Mouse (Mus musculus) kidney, adult 2 months (tissue): ENCODE measurements around the gene Tas2r126. TPM values are rescaled to one million over a fixed set of nuclear protein-coding genes. Genes with fewer than 3 reads are reported as not detected.
"Not testable (repeated sequence)": the region's sequence is repeated elsewhere in the genome, so short reads cannot be mapped to it uniquely, and the experiment has no call there.

ENCODE experiments used
- DNase-seq: peaks from one replicate; pipeline ENCODE4 v3.0.0; 2021
- H3K27ac ChIP-seq: fragments of 200-500 bp; 2 replicates; pipeline ENCODE4 v1.5.1; 2012; ENCODE audit warnings: low read depth, low read length, control low read depth, inconsistent platforms; ENCODE audit not compliant: insufficient read depth
- H3K27me3 ChIP-seq: fragments of 200-500 bp; replicated peaks from 2 replicates; pipeline ENCODE4 v1.6.1; 2012; ENCODE audit warnings: mild to moderate bottlenecking, moderate library complexity, low read length, inconsistent platforms; ENCODE audit not compliant: control insufficient read depth, insufficient read depth
- H3K36me3 ChIP-seq: fragments of 200-500 bp; 2 replicates; pipeline ENCODE4 v1.6.1; 2012; ENCODE audit warnings: mild to moderate bottlenecking, moderate library complexity, low read length, inconsistent platforms; ENCODE audit not compliant: control insufficient read depth, insufficient read depth
- H3K4me1 ChIP-seq: fragments of 200-500 bp; 2 replicates; pipeline ENCODE4 v1.6.1; 2011; ENCODE audit warnings: low read length; ENCODE audit not compliant: control insufficient read depth, insufficient read depth
- H3K4me3 ChIP-seq: fragments of 200-500 bp; 2 replicates; pipeline ENCODE4 v1.5.1; 2011; ENCODE audit warnings: mild to moderate bottlenecking, low read depth, low read length, control low read depth; ENCODE audit not compliant: insufficient read depth
- CTCF ChIP-seq: fragments of 200-500 bp; conservative IDR thresholded peaks from 2 replicates; pipeline ENCODE4 v1.5.1; 2011; ENCODE audit warnings: low read depth, mild to moderate bottlenecking, control low read depth, low read length, moderate library complexity, mixed read lengths; ENCODE audit not compliant: insufficient read depth, insufficient read length
- POLR2A ChIP-seq: fragments of 200-500 bp; IDR thresholded peaks from one replicate; pipeline ENCODE4 v1.6.1; 2011; ENCODE audit warnings: low read depth, low read length, control low read depth
- WGBS: fragments of 180-500 bp; shearing (Covaris S2); methylation state at CpG from one replicate; pipeline ENCODE4 v1.1.7; 2018; 5-methylcytosine and 5-hydroxymethylcytosine counted together
- polyA plus RNA-seq: library from polyadenylated mRNA; depleted of rRNA; stranded (reverse); fragments of >200 nt; gene quantifications from 2 replicates; pipeline ENCODE4 v1.2.3, GENCODE M21; 2012

Gene Tas2r126
- polyA plus RNA-seq, 1 experiment: not detected

GRCm38 (mm10) chr6:42435490-42435889, 1.2 kb downstream of the Tas2r126 start:
- no peak overlapping the region for H3K4me3 ChIP-seq
- H3K36me3 ChIP-seq: no peaks in the 10 kb centered on the region
- H3K27ac ChIP-seq: no peak overlapping the region
- H3K4me1 ChIP-seq: no peaks in the 10 kb centered on the region
- H3K27me3 ChIP-seq: no peaks in the 10 kb centered on the region
- TF ChIP-seq CTCF: no peak
- no peak for TF ChIP-seq POLR2A
- DNase-seq: no peak
- 77% methylated on average over 2 of the region's 2 CpGs for WGBS

GRCm38 (mm10) chr6:42441395-42441794, 7.1 kb downstream of the Tas2r126 start:
- 59% methylated on average over 2 of the region's 2 CpGs for WGBS
- Histone ChIP-seq H3K36me3 (no peaks in the 10 kb centered on the region), H3K27me3 (no peaks in the 10 kb centered on the region), H3K4me1 (no peaks in the 10 kb centered on the region), H3K27ac (no peak overlapping the region), H3K4me3 (no peak overlapping the region)
- TF ChIP-seq POLR2A (no peak), CTCF (no peak)
- no peak for DNase-seq

GRCm38 (mm10) chr6:42444491-42444890, 10.2 kb downstream of the Tas2r126 start:
- Histone ChIP-seq H3K4me1 (no peaks in the 10 kb centered on the region), H3K36me3 (no peaks in the 10 kb centered on the region), H3K4me3 (no peak overlapping the region), H3K27ac (no peak overlapping the region), H3K27me3 (no peaks in the 10 kb centered on the region)
- TF ChIP-seq CTCF: no peak
- no peak for TF ChIP-seq POLR2A
- no peak for DNase-seq
- 75% methylated on average over 2 of the region's 2 CpGs for WGBS

GRCm38 (mm10) chr6:42447381-42447780, 13.0 kb downstream of the Tas2r126 start:
- TF ChIP-seq CTCF (no peak), POLR2A (no peak)
- Histone ChIP-seq H3K27ac (no peak overlapping the region), H3K27me3 (no peaks in the 10 kb centered on the region), H3K4me1 (no peaks in the 10 kb centered on the region), H3K36me3 (no peaks in the 10 kb centered on the region), H3K4me3 (no peak overlapping the region)
- no peak for DNase-seq
- WGBS: 69% methylated on average over 2 of the region's 2 CpGs

GRCm38 (mm10) chr6:42465096-42465495, 30.8 kb downstream of the Tas2r126 start, which contains the start of gene Olfr458:
Gene Olfr458, minus strand, starts transcription at chr6:42465196.
- Histone ChIP-seq H3K27ac (no peak within 1 kb of the TSS), H3K4me3 (no peak within 1 kb of the TSS), H3K27me3 (no peaks in the 10 kb centered on the region), H3K4me1 (no peaks in the 10 kb centered on the region), H3K36me3 (no peaks in the 10 kb centered on the region)
- 70% methylated on average over 1 of the region's 1 CpGs for WGBS
- TF ChIP-seq CTCF: no peak
- TF ChIP-seq POLR2A: no peak
- DNase-seq: no peak

GRCm38 (mm10) chr6:42470542-42470941, 36.2 kb downstream of the Tas2r126 start:
- no peak for DNase-seq
- Histone ChIP-seq H3K4me1 (no peaks in the 10 kb centered on the region), H3K27ac (no peak overlapping the region), H3K4me3 (no peak overlapping the region), H3K27me3 (no peaks in the 10 kb centered on the region), H3K36me3 (no peaks in the 10 kb centered on the region)
- no peak for TF ChIP-seq CTCF
- TF ChIP-seq POLR2A: no peak
- 68% methylated on average over 4 of the region's 4 CpGs for WGBS

- H3K4me1 ChIP-seq, H3K27me3 ChIP-seq, H3K36me3 ChIP-seq, H3K27ac ChIP-seq, H3K4me3 ChIP-seq, DNase-seq: not testable (repeated sequence)
- 97% methylated on average over 4 of the region's 4 CpGs for WGBS
These were observed 37.0 kb downstream of the Tas2r126 start for GRCm38 (mm10) chr6:42471298-42471697.

- TF ChIP-seq POLR2A (no peak), CTCF (no peak)
- DNase-seq: no peak
- WGBS: 74% methylated on average over 1 of the region's 1 CpGs
- Histone ChIP-seq H3K27me3 (no peaks in the 10 kb centered on the region), H3K36me3 (no peaks in the 10 kb centered on the region), H3K27ac (no peak within 1 kb of the TSS), H3K4me1 (no peaks in the 10 kb centered on the region), H3K4me3 (no peak within 1 kb of the TSS)
These were observed 41.9 kb downstream of the Tas2r126 start, which contains the start of gene Olfr457 for GRCm38 (mm10) chr6:42476235-42476634. Gene Olfr457, minus strand, starts transcription at chr6:42476335.
